ENCODE assay signal across 9 mouse cellular contexts in genomic region chr2:33544781-33545566, GRCm38 (mm10).
DNase-seq lines count a peak whose midpoint lies in the region; ATAC-seq lines count a peak whose summit lies in the region.
"Had no signal": no experiment of that assay in that cellular context is flagged by ENCODE, and none has a peak within 500 bp of the region (broad histone marks: within the 10 kb centered on the region; RNA-seq: fewer than 3 reads in every experiment).

No protein-coding gene starts in this region.

- intact Hi-C loops in left cerebral cortex, postnatal 14 days (cut with DNase I) = loop anchor here (5.0 kb wide), 1 partner anchor 58 kb away; no protein-coding TSS in a partner anchor

- H3K4me3 ChIP-seq in kidney, embryonic 14.5 days (ENCODE audit: low read length) = peak overlapping the region; percentile 50
- H3K4me3 ChIP-seq in embryonic facial prominence, embryonic 12.5 days = peak overlapping the region; percentile 46
- peak overlapping the region; percentile 43 for H3K4me3 ChIP-seq in hindbrain, embryonic 14.5 days (replicated peaks; ENCODE audit: low read length)

- no peaks in the 10 kb centered on the region for H3K9me3 ChIP-seq in kidney, embryonic 14.5 days (ENCODE audit: control insufficient read depth, low read length)
- H3K9me3 ChIP-seq in embryonic facial prominence, embryonic 12.5 days = no peaks in the 10 kb centered on the region
- H3K9me3 ChIP-seq in hindbrain, embryonic 14.5 days (ENCODE audit: control insufficient read depth, low read length) = no peaks in the 10 kb centered on the region

- DNase-seq in kidney, adult 18-20 months = no peak
- DNase-seq in hindbrain, embryonic 14.5 days (ENCODE audit: low spot score) = no peak
- DNase-seq in naive thymus-derived CD4-positive, alpha-beta T cell, adult 2 months (ENCODE audit: low read depth) = peak; percentile 16
- no peak for DNase-seq in spleen, postnatal 4 days (ENCODE audit: low spot score in 2 of 2)
- DNase-seq in adrenal gland, postnatal 25 days = no peak
- DNase-seq in left cerebral cortex, postnatal 14 days (ENCODE audit: low spot score in 2 of 2) = no peak
- DNase-seq: kidney, adult 9 months had no signal

- 22% methylated on average over 16 of the region's 16 CpGs for WGBS in kidney, embryonic 14.5 days
- 24% methylated on average over 16 of the region's 16 CpGs for WGBS in embryonic facial prominence, embryonic 12.5 days
- 26% methylated on average over 15 of the region's 16 CpGs for WGBS in hindbrain, embryonic 14.5 days

- peak overlapping the region; percentile 83 for H3K4me2 ChIP-seq in kidney, embryonic 14.5 days (replicated peaks; ENCODE audit: low read depth, low read length)
- H3K4me2 ChIP-seq in embryonic facial prominence, embryonic 12.5 days (replicated peaks) = peak overlapping the region; percentile 90
- peak overlapping the region; percentile 96 for H3K4me2 ChIP-seq in hindbrain, embryonic 14.5 days (replicated peaks)

- H3K36me3 ChIP-seq in kidney, embryonic 14.5 days (ENCODE audit: control insufficient read depth, insufficient read depth, low read length) = no peaks in the 10 kb centered on the region
- no peaks in the 10 kb centered on the region for H3K36me3 ChIP-seq in embryonic facial prominence, embryonic 12.5 days
- H3K36me3 ChIP-seq in hindbrain, embryonic 14.5 days (replicated peaks; ENCODE audit: control insufficient read depth, insufficient read depth) = no peaks in the 10 kb centered on the region

- H3K27me3 ChIP-seq in kidney, embryonic 14.5 days (ENCODE audit: control insufficient read depth, insufficient read depth, low read length) = peaks cover 39% of the 10 kb centered on the region
- H3K27me3 ChIP-seq in embryonic facial prominence, embryonic 12.5 days = peaks cover 56% of the 10 kb centered on the region
- H3K27me3 ChIP-seq in hindbrain, embryonic 14.5 days (ENCODE audit: control insufficient read depth, insufficient read depth, low read length) = peaks cover 5% of the 10 kb centered on the region; the same call in 1 of the 2 replicates

- no peak for ATAC-seq in kidney, embryonic 14.5 days (ENCODE audit: low FRiP score, low TSS enrichment)
- no peak for ATAC-seq in embryonic facial prominence, embryonic 12.5 days (ENCODE audit: insufficient number of reproducible peaks, insufficient read depth, low FRiP score, low TSS enrichment)
- ATAC-seq in hindbrain, embryonic 14.5 days (ENCODE audit: low FRiP score) = no peak

- H3K27ac ChIP-seq in kidney, embryonic 14.5 days (ENCODE audit: low read depth, low read length) = no peak overlapping the region
- no peak overlapping the region for H3K27ac ChIP-seq in embryonic facial prominence, embryonic 12.5 days
- H3K27ac ChIP-seq in hindbrain, embryonic 14.5 days = peak overlapping the region; percentile 96

- peaks cover 14% of the 10 kb centered on the region for H3K4me1 ChIP-seq in kidney, embryonic 14.5 days (ENCODE audit: control insufficient read depth, insufficient read depth, low read length)
- H3K4me1 ChIP-seq in embryonic facial prominence, embryonic 12.5 days = peaks cover 22% of the 10 kb centered on the region
- H3K4me1 ChIP-seq in hindbrain, embryonic 14.5 days (replicated peaks; ENCODE audit: control insufficient read depth, insufficient read depth, low read length) = peaks cover 26% of the 10 kb centered on the region

- no peak overlapping the region; the same call in 1 of the 2 replicates for H3K9ac ChIP-seq in kidney, embryonic 14.5 days (ENCODE audit: low read depth, low read length)
- H3K9ac ChIP-seq in embryonic facial prominence, embryonic 12.5 days = no peak overlapping the region
- peak overlapping the region; percentile 74 for H3K9ac ChIP-seq in hindbrain, embryonic 14.5 days
